14 mouse cellular contexts compared by ENCODE assay signal in genomic region chr3:121609845-121610244, GRCm38 (mm10).
"Had no signal": no experiment of that assay in that cellular context is flagged by ENCODE, and none has a peak within 500 bp of the region (broad histone marks: within the 10 kb centered on the region; RNA-seq: fewer than 3 reads in every experiment).

No protein-coding gene starts in this region.

- H3K4me3 ChIP-seq: layer of hippocampus, adult 2 months; limb, embryonic 10.5 days; limb, embryonic 13.5 days; neural tube, embryonic 12.5 days; neural tube, embryonic 15.5 days had no signal

- H3K4me2 ChIP-seq: limb, embryonic 13.5 days; midbrain, embryonic 11.5 days; neural tube, embryonic 12.5 days; neural tube, embryonic 15.5 days had no signal

- DNase-seq: kidney, adult 18-20 months; layer of hippocampus, adult 9-11 months; liver, postnatal 0 days; midbrain, embryonic 14.5 days; right cerebral cortex, adult 18-20 months; right cerebral cortex, postnatal 14 days; right cerebral cortex, postnatal 4 days; thymus, postnatal 25 days had no signal

- H3K36me3 ChIP-seq: limb, embryonic 10.5 days; limb, embryonic 13.5 days; neural tube, embryonic 12.5 days; neural tube, embryonic 15.5 days had no signal

- H3K27me3 ChIP-seq: limb, embryonic 13.5 days; neural tube, embryonic 12.5 days; neural tube, embryonic 15.5 days had no signal
